Mouse (Mus musculus): ENCODE measurements around the gene Chd5. TPM values are rescaled to one million over a fixed set of nuclear protein-coding genes. Genes with fewer than 3 reads are reported as not detected.

The Chd5 gene
- polyA plus RNA-seq, 1 experiment from 2014 or later = 0.34 TPM

- no peak for ATAC-seq (ENCODE audit: low FRiP score, low read depth)
- no peaks in the 10 kb centered on the region for H3K4me1 ChIP-seq
- H3K27me3 ChIP-seq = no peaks in the 10 kb centered on the region
- H3K4me2 ChIP-seq (replicated peaks) = no peak overlapping the region
- H3K27ac ChIP-seq = no peak overlapping the region
- no peak overlapping the region for H3K9ac ChIP-seq
- no peaks in the 10 kb centered on the region for H3K9me3 ChIP-seq
- no peaks in the 10 kb centered on the region for H3K36me3 ChIP-seq
- 28% methylated on average over 4 of the region's 4 CpGs for WGBS
- no peak overlapping the region for H3K4me3 ChIP-seq
Observed at GRCm38 (mm10) chr4:152424341-152424740, 85.9 kb downstream of the Chd5 start.

- no peaks in the 10 kb centered on the region for H3K36me3 ChIP-seq
- no peak overlapping the region for H3K4me3 ChIP-seq
- no peaks in the 10 kb centered on the region for H3K9me3 ChIP-seq
- ATAC-seq (ENCODE audit: low FRiP score, low read depth) = no peak
- H3K27me3 ChIP-seq = no peaks in the 10 kb centered on the region
- H3K27ac ChIP-seq = no peak overlapping the region
- WGBS = 64% methylated on average over 5 of the region's 5 CpGs
- H3K4me1 ChIP-seq = no peaks in the 10 kb centered on the region
- H3K4me2 ChIP-seq (replicated peaks) = no peak overlapping the region
- no peak overlapping the region for H3K9ac ChIP-seq
Observed at GRCm38 (mm10) chr4:152424922-152425321, 86.5 kb downstream of the Chd5 start.

- 59% methylated on average over 8 of the region's 8 CpGs for WGBS
- no peak overlapping the region for H3K27ac ChIP-seq
- no peak overlapping the region for H3K9ac ChIP-seq
- H3K4me1 ChIP-seq = no peaks in the 10 kb centered on the region
- H3K9me3 ChIP-seq = no peaks in the 10 kb centered on the region
- no peak overlapping the region for H3K4me3 ChIP-seq
- H3K27me3 ChIP-seq = 0 out of 2 replicates have a peak, but pooled peaks cover 2% of the 10 kb centered on the region
- H3K36me3 ChIP-seq = no peaks in the 10 kb centered on the region
- no peak overlapping the region for H3K4me2 ChIP-seq (replicated peaks)
- ATAC-seq (ENCODE audit: low FRiP score, low read depth) = no peak
Observed at GRCm38 (mm10) chr4:152428259-152428658, 89.8 kb downstream of the Chd5 start.

GRCm38 (mm10) chr4:152432308-152432707 lies 93.9 kb downstream of the Chd5 start:
- 57% methylated on average over 5 of the region's 5 CpGs for WGBS
- H3K27ac ChIP-seq = no peak overlapping the region
- peaks cover 13% of the 10 kb centered on the region for H3K27me3 ChIP-seq
- H3K4me2 ChIP-seq (replicated peaks) = no peak overlapping the region
- H3K4me1 ChIP-seq = peaks cover 9% of the 10 kb centered on the region
- no peaks in the 10 kb centered on the region for H3K36me3 ChIP-seq
- H3K4me3 ChIP-seq = no peak overlapping the region
- ATAC-seq (ENCODE audit: low FRiP score, low read depth) = no peak
- H3K9ac ChIP-seq = no peak overlapping the region
- H3K9me3 ChIP-seq = no peaks in the 10 kb centered on the region

GRCm38 (mm10) chr4:152434836-152435235 lies 96.4 kb downstream of the Chd5 start:
- Histone ChIP-seq H3K9ac (no peak overlapping the region), H3K36me3 (no peaks in the 10 kb centered on the region), H3K4me1 (peaks cover 9% of the 10 kb centered on the region), H3K9me3 (no peaks in the 10 kb centered on the region), H3K27me3 (peaks cover 13% of the 10 kb centered on the region), H3K27ac (no peak overlapping the region), H3K4me2 (replicated peaks) (peak overlapping the region; percentile 51), H3K4me3 (peak overlapping the region; percentile 14; the same call in 1 of the 2 replicates)
- under 1% methylated on average over 9 of the region's 9 CpGs for WGBS
- peak; percentile 90 for ATAC-seq (ENCODE audit: low FRiP score, low read depth)

GRCm38 (mm10) chr4:152435255-152435654 lies 96.8 kb downstream of the Chd5 start:
- no peaks in the 10 kb centered on the region for H3K9me3 ChIP-seq
- peaks cover 13% of the 10 kb centered on the region for H3K27me3 ChIP-seq
- peak overlapping the region; percentile 51 for H3K4me2 ChIP-seq (replicated peaks)
- peaks cover 9% of the 10 kb centered on the region for H3K4me1 ChIP-seq
- H3K4me3 ChIP-seq = peak overlapping the region; percentile 14; the same call in 1 of the 2 replicates
- H3K27ac ChIP-seq = no peak overlapping the region
- peak; percentile 38; the same call in 1 of the 2 replicates for ATAC-seq (ENCODE audit: low FRiP score, low read depth)
- WGBS = 14% methylated on average over 10 of the region's 10 CpGs
- no peaks in the 10 kb centered on the region for H3K36me3 ChIP-seq
- H3K9ac ChIP-seq = no peak overlapping the region

Other genes starting within 250 kb of the Chd5 start
- 0.86 and 1.9 TPM in 2 replicates for gene Tnfrsf25, start 222.7 kb upstream of the Chd5 start, polyA plus RNA-seq (2015; fragmentation: Nextera tagmentation; extraction: Ambion mirVana)
- 0.88 and 1.5 TPM in 2 replicates for gene Espn, start 186.3 kb upstream of the Chd5 start, polyA plus RNA-seq (2015; fragmentation: Nextera tagmentation; extraction: Ambion mirVana)
- gene Hes2, start 179.8 kb upstream of the Chd5 start, polyA plus RNA-seq (2015; fragmentation: Nextera tagmentation; extraction: Ambion mirVana) = not detected in 2 replicates
- gene Acot7, start 160.5 kb upstream of the Chd5 start, polyA plus RNA-seq (2015; fragmentation: Nextera tagmentation; extraction: Ambion mirVana) = 49.0 and 53.2 TPM in 2 replicates
- 9.8 and 10.6 TPM in 2 replicates for gene Gpr153, start 64.4 kb upstream of the Chd5 start, polyA plus RNA-seq (2015; fragmentation: Nextera tagmentation; extraction: Ambion mirVana)
- not detected in 2 replicates for gene Hes3, start 47.0 kb upstream of the Chd5 start, polyA plus RNA-seq (2015; fragmentation: Nextera tagmentation; extraction: Ambion mirVana)
- 21.8 and 27.0 TPM in 2 replicates for gene Icmt, start 41.4 kb upstream of the Chd5 start, polyA plus RNA-seq (2015; fragmentation: Nextera tagmentation; extraction: Ambion mirVana)
- gene Rnf207, start 19.7 kb upstream of the Chd5 start, polyA plus RNA-seq (2015; fragmentation: Nextera tagmentation; extraction: Ambion mirVana) = 0.32 and 0.34 TPM in 2 replicates
- gene Rpl22, start 12.9 kb upstream of the Chd5 start, polyA plus RNA-seq (2015; fragmentation: Nextera tagmentation; extraction: Ambion mirVana) = 371 and 395 TPM in 2 replicates
- 2.4 and 3.2 TPM in 2 replicates for gene Nphp4, start 138.1 kb downstream of the Chd5 start, polyA plus RNA-seq (2015; fragmentation: Nextera tagmentation; extraction: Ambion mirVana)
- gene Kcnab2, start 139.2 kb downstream of the Chd5 start, polyA plus RNA-seq (2015; fragmentation: Nextera tagmentation; extraction: Ambion mirVana) = 8.7 and 9.7 TPM in 2 replicates

Data from limb, embryonic 13.5 days (tissue).